Mouse (Mus musculus) testis, adult 2 months (tissue): Measurements from ENCODE around the gene Cdkl2. TPM values are rescaled to one million over a fixed set of nuclear protein-coding genes. Genes with fewer than 3 reads are reported as not detected.

Experiments
- H3K27ac ChIP-seq: fragments of 200-500 bp; 2 replicates; pipeline ENCODE4 v1.5.1; 2012; ENCODE audit warnings: low read depth, low read length; ENCODE audit not compliant: control insufficient read depth, insufficient read depth
- H3K27me3 ChIP-seq: fragments of 200-500 bp; 2 replicates; pipeline ENCODE4 v1.6.1; 2012; ENCODE audit warnings: mild to moderate bottlenecking, low read length, moderate library complexity; ENCODE audit not compliant: control insufficient read depth, insufficient read depth
- H3K36me3 ChIP-seq: fragments of 200-500 bp; 2 replicates; pipeline ENCODE4 v1.6.1; 2012; ENCODE audit warnings: mild to moderate bottlenecking, low read length; ENCODE audit not compliant: control insufficient read depth, insufficient read depth
- H3K4me1 ChIP-seq: fragments of 200-500 bp; 2 replicates; pipeline ENCODE4 v1.6.1; 2012; ENCODE audit warnings: low read length; ENCODE audit not compliant: control insufficient read depth, insufficient read depth
- H3K4me3 ChIP-seq: fragments of 200-500 bp; 2 replicates; pipeline ENCODE4 v1.5.1; 2012; ENCODE audit warnings: low read depth, mild to moderate bottlenecking, low read length, moderate library complexity, mixed read lengths; ENCODE audit not compliant: control insufficient read depth
- CTCF ChIP-seq: fragments of 200-500 bp; IDR thresholded peaks from 2 replicates; pipeline ENCODE4 v1.5.1; 2012; ENCODE audit warnings: low read depth, mild to moderate bottlenecking, inconsistent platforms, low read length, moderate library complexity; ENCODE audit not compliant: control insufficient read depth, insufficient read depth, insufficient replicate concordance
- POLR2A ChIP-seq: fragments of 200-500 bp; IDR thresholded peaks from 2 replicates; pipeline ENCODE4 v1.6.1; 2012; ENCODE audit warnings: low read depth, mild to moderate bottlenecking, inconsistent platforms, low read length, moderate library complexity; ENCODE audit not compliant: control insufficient read depth
- polyA plus RNA-seq: library from polyadenylated mRNA; depleted of rRNA; stranded (reverse); fragments of >200 nt; gene quantifications from 2 replicates; pipeline ENCODE4 v1.2.3, GENCODE M21; 2012

The Cdkl2 gene
- polyA plus RNA-seq, 1 experiment: 28.8 TPM

- no peaks in the 10 kb centered on the region for H3K36me3 ChIP-seq
- no peak overlapping the region for H3K4me3 ChIP-seq
- H3K4me1 ChIP-seq: peaks cover 7% of the 10 kb centered on the region
- TF ChIP-seq CTCF: no peak
- no peak for TF ChIP-seq POLR2A
- no peak overlapping the region for H3K27ac ChIP-seq
- no peaks in the 10 kb centered on the region for H3K27me3 ChIP-seq
Measured at GRCm38 (mm10) chr5:91991191-91991937, 52.3 kb downstream of the Cdkl2 start.

GRCm38 (mm10) chr5:91989261-91989660 is 54.4 kb downstream of the Cdkl2 start:
- H3K27ac ChIP-seq: no peak overlapping the region
- no peaks in the 10 kb centered on the region for H3K4me1 ChIP-seq
- no peaks in the 10 kb centered on the region for H3K27me3 ChIP-seq
- H3K4me3 ChIP-seq: no peak overlapping the region
- TF ChIP-seq POLR2A (no peak), CTCF (no peak)
- H3K36me3 ChIP-seq: no peaks in the 10 kb centered on the region

- TF ChIP-seq CTCF (no peak), POLR2A (no peak)
- H3K27ac ChIP-seq: no peak overlapping the region
- H3K27me3 ChIP-seq: no peaks in the 10 kb centered on the region
- H3K4me3 ChIP-seq: no peak overlapping the region
- H3K4me1 ChIP-seq: no peaks in the 10 kb centered on the region
- no peaks in the 10 kb centered on the region for H3K36me3 ChIP-seq
Measured at GRCm38 (mm10) chr5:91987799-91988198, 55.9 kb downstream of the Cdkl2 start.

GRCm38 (mm10) chr5:91987236-91987635 is 56.4 kb downstream of the Cdkl2 start, which contains the start of gene Odaph:
TSS of gene Odaph (plus strand) at chr5:91987475.
- no peaks in the 10 kb centered on the region for H3K4me1 ChIP-seq
- H3K27me3 ChIP-seq: no peaks in the 10 kb centered on the region
- H3K27ac ChIP-seq: no peak within 1 kb of the TSS
- no peak for TF ChIP-seq POLR2A
- TF ChIP-seq CTCF: no peak
- no peaks in the 10 kb centered on the region for H3K36me3 ChIP-seq
- no peak within 1 kb of the TSS for H3K4me3 ChIP-seq

- no peak for TF ChIP-seq CTCF
- TF ChIP-seq POLR2A: no peak
- H3K36me3 ChIP-seq: no peaks in the 10 kb centered on the region
- no peaks in the 10 kb centered on the region for H3K27me3 ChIP-seq
- no peak overlapping the region for H3K27ac ChIP-seq
- H3K4me1 ChIP-seq: no peaks in the 10 kb centered on the region
- no peak overlapping the region for H3K4me3 ChIP-seq
Measured at GRCm38 (mm10) chr5:91985721-91986120, 58.0 kb downstream of the Cdkl2 start.

- H3K27ac ChIP-seq: no peak overlapping the region
- no peak for TF ChIP-seq POLR2A
- no peak for TF ChIP-seq CTCF
- H3K27me3 ChIP-seq: no peaks in the 10 kb centered on the region
- no peaks in the 10 kb centered on the region for H3K4me1 ChIP-seq
- H3K4me3 ChIP-seq: no peak overlapping the region
- no peaks in the 10 kb centered on the region for H3K36me3 ChIP-seq
Measured at GRCm38 (mm10) chr5:91983490-91983889, 60.2 kb downstream of the Cdkl2 start.

GRCm38 (mm10) chr5:91981176-91981840 is 62.4 kb downstream of the Cdkl2 start:
- H3K4me1 ChIP-seq: no peaks in the 10 kb centered on the region
- no peak overlapping the region for H3K27ac ChIP-seq
- H3K36me3 ChIP-seq: no peaks in the 10 kb centered on the region
- no peaks in the 10 kb centered on the region for H3K27me3 ChIP-seq
- H3K4me3 ChIP-seq: no peak overlapping the region
- TF ChIP-seq CTCF (no peak), POLR2A (no peak)

GRCm38 (mm10) chr5:91977397-91977770 is 66.3 kb downstream of the Cdkl2 start:
- H3K27me3 ChIP-seq: no peaks in the 10 kb centered on the region
- no peaks in the 10 kb centered on the region for H3K36me3 ChIP-seq
- no peak overlapping the region for H3K27ac ChIP-seq
- no peak for TF ChIP-seq CTCF
- H3K4me3 ChIP-seq: no peak overlapping the region
- H3K4me1 ChIP-seq: no peaks in the 10 kb centered on the region
